Mouse (Mus musculus) ES-Bruce4 (cell line): ENCODE results near the gene Fer.

Experiments
- CTCF ChIP-seq: IDR thresholded peaks from one replicate; pipeline ENCODE4 v1.8.1; 2011; ENCODE audit warnings: low read depth, low read length
- EP300 ChIP-seq: IDR thresholded peaks from 2 replicates; pipeline ENCODE4 v1.6.1; 2011; ENCODE audit warnings: low read depth, low read length; ENCODE audit not compliant: insufficient read depth
- POLR2A ChIP-seq: IDR thresholded peaks from one replicate; pipeline ENCODE4 v1.8.1; 2011; ENCODE audit warnings: low read length; ENCODE audit not compliant: insufficient read depth

DNA sequence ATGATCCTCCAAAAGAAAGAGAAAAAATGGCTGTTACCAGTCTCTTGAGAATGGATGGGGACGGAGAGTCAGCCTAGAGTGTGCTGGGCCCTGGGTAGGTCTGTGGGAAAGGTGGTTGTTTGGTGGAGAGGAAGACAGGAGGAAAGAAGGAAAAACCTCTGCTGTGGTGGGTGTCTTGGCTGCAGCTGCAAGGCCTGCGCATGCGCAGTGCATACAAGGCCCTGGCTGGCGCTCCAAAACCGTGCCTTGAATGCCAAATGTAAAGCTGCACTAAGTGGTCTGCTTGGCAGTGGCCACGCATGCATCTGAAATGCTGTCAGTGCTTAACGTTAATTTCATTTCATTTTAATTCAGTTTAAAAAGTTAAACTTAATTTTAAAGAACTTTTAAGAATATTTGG lies 214.5 kb downstream of the Fer start:
- TF ChIP-seq EP300: no peak
- TF ChIP-seq CTCF: no peak
- no peak for TF ChIP-seq POLR2A
